Mouse (Mus musculus) stomach, embryonic 15.5 days (tissue): ENCODE measurements at regions not wholly inside any gene's neighbourhood (a gene's known extent, or its start where the extent isn't known, plus 50 kb on each side); places are given as distances from the start of the nearest gene placed in this dataset.
"Not testable (repeated sequence)": the region's sequence is repeated elsewhere in the genome, so short reads cannot be mapped to it uniquely, and the experiment has no call there.

Experiments used
- ATAC-seq: fragments of 200-750 bp; cut with Nextera tagmentation; 2 replicates; pipeline ENCODE4 v1.8.0; 2017; ENCODE audit warnings: low read depth, moderate number of reproducible peaks, moderate TSS enrichment; ENCODE audit not compliant: insufficient read depth, low FRiP score
- H3K27ac ChIP-seq: fragments of 300-500 bp; sonication (generic); 2 replicates; pipeline ENCODE4 v1.5.1; 2015; ENCODE audit warnings: mild to moderate bottlenecking, inconsistent platforms
- H3K27me3 ChIP-seq: fragments of 300-500 bp; sonication (generic); replicated peaks from 2 replicates; pipeline ENCODE4 v1.6.1; 2015; ENCODE audit warnings: inconsistent platforms
- H3K36me3 ChIP-seq: fragments of 300-500 bp; sonication (generic); 2 replicates; pipeline ENCODE4 v1.6.1; 2015; ENCODE audit warnings: inconsistent platforms
- H3K4me1 ChIP-seq: fragments of 300-500 bp; sonication (generic); 2 replicates; pipeline ENCODE4 v1.6.1; 2015; ENCODE audit warnings: inconsistent platforms
- H3K4me2 ChIP-seq: fragments of 300-500 bp; sonication (generic); 2 replicates; pipeline ENCODE4 v1.6.1; 2015; ENCODE audit warnings: mild to moderate bottlenecking, inconsistent platforms
- H3K4me3 ChIP-seq: fragments of 300-500 bp; sonication (generic); replicated peaks from 2 replicates; pipeline ENCODE4 v1.5.1; 2015; ENCODE audit warnings: inconsistent platforms
- H3K9ac ChIP-seq: fragments of 300-500 bp; sonication (generic); 2 replicates; pipeline ENCODE4 v1.6.1; 2015; ENCODE audit warnings: inconsistent platforms
- H3K9me3 ChIP-seq: fragments of 300-500 bp; sonication (generic); 2 replicates; pipeline ENCODE4 v1.6.1; 2016; ENCODE audit warnings: inconsistent platforms
- WGBS: fragments of 180-500 bp; shearing (Covaris S2); methylation state at CpG from one replicate; pipeline ENCODE4 v1.1.7; 2015; 5-methylcytosine and 5-hydroxymethylcytosine counted together

DNA sequence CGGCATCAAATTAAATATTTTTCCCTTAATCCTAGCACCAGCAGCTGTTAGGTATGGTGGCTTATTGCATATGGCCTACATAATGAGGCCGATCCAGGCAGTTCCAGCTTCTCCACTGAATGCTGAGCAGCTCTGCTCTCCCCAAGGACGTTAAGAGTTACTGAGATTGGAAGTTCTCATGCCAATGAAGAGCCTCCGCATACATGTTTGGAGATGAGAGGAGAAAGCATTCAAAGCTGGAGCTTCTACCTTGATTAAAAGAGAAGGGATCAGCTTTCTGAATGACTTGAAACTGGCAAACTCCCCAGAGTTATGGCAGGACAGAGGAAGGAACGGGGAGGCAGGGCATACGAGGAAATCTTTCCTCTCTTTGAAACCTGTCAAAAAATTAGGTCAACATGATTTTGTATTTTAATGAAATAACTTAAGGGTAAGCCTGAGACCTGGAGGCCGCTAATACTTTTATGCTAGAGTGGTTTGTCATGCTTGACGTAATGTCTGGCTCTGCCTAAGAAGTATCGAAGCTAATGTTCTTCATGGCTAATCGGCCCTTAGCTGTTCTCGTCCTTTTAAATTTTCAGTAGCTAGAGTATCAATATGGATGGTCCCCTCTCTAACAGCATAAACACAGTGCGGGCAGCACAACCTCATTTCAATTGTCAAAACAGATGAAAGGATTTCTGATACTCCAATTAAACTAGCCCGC is 489.0 kb upstream of the Stxbp6 start:
- Histone ChIP-seq H3K9me3 (no peaks in the 10 kb centered on the region), H3K4me3 (no peak overlapping the region), H3K36me3 (no peaks in the 10 kb centered on the region), H3K27me3 (no peaks in the 10 kb centered on the region), H3K4me2 (no peak overlapping the region), H3K9ac (no peak overlapping the region), H3K4me1 (no peaks in the 10 kb centered on the region), H3K27ac (no peak overlapping the region)
- WGBS, result 68% methylated on average over 13 of the region's 13 CpGs
- no peak for ATAC-seq

DNA sequence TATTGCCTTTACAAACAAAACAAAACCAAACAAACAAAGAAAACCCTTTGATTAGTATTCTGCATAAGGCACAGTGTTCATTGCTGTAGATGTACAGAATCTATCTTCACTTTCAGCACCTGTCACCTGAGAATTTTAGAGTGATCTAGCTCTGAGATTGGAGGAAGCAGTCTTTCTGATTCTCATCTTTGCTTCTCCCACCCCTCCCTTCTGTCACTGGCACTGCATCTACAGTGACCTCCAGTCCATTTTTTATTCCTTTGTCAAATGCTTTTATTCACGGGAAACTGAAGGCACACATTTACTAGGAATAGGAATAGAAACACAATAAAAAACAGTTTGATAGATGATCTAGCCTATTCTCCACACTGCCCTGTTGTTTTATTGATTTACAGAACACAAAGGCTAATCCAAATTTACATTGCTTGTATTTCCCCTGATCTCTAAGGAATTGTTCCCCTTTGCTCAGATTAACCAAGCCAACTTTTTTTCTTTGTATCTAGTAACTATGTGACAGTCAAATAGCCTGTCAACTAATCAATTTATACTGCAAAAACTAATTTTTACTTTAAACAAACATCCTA is 488.2 kb upstream of the Stxbp6 start:
- Histone ChIP-seq H3K27me3 (no peaks in the 10 kb centered on the region), H3K36me3 (no peaks in the 10 kb centered on the region), H3K9ac (no peak overlapping the region), H3K9me3 (no peaks in the 10 kb centered on the region), H3K4me3 (no peak overlapping the region), H3K4me1 (no peaks in the 10 kb centered on the region), H3K4me2 (no peak overlapping the region), H3K27ac (no peak overlapping the region)
- ATAC-seq, result no peak
- 38% methylated on average over 1 of the region's 1 CpGs for WGBS

DNA sequence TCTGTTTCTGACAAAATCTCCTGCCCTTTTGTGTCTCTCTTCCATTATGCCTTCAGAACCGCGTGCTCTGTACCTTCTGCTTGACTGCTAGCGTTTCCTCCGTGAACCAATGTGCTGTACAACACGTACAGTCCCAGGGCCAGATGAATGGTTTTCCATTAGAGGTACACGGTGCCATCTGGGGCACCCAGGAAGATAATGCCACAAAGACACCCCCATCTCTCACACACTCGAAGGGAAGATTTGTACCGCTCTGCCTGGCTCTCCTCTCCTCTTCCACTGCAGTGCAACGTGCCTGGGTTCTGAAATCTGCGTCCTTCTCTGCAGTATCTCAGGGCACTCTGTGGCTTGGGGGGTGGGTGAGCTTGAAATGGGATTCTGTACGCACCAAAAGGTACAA is 487.4 kb upstream of the Stxbp6 start:
- Histone ChIP-seq H3K4me3 (no peak overlapping the region), H3K27me3 (no peaks in the 10 kb centered on the region), H3K9me3 (no peaks in the 10 kb centered on the region), H3K9ac (no peak overlapping the region), H3K27ac (no peak overlapping the region), H3K4me1 (no peaks in the 10 kb centered on the region), H3K36me3 (no peaks in the 10 kb centered on the region), H3K4me2 (no peak overlapping the region)
- 74% methylated on average over 11 of the region's 11 CpGs for WGBS
- no peak for ATAC-seq

DNA sequence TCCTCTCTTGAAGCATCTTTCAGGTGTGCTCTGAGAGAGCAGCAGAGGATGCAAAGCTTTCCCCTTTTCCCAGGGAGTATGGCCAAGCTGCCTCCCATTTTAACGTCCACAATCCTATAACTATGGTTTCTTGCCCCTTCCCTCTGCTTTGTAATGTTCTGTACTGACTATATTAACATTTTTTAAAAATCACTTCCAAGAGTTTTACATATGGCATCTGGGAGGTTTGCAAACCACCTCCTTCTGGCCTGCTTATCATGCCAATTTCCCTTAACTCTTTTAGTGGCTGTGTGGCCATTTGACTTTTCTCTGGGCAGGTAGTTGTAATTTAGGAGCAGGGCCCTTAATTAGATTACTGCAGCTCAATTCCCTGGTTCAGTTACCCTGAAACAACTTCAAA is 486.9 kb upstream of the Stxbp6 start:
- 67% methylated on average over 1 of the region's 1 CpGs for WGBS
- ATAC-seq, result no peak
- H3K27me3 ChIP-seq, result no peaks in the 10 kb centered on the region
- no peak overlapping the region for H3K9ac ChIP-seq
- no peaks in the 10 kb centered on the region for H3K4me1 ChIP-seq
- H3K9me3 ChIP-seq, result no peaks in the 10 kb centered on the region
- no peak overlapping the region for H3K4me2 ChIP-seq
- no peaks in the 10 kb centered on the region for H3K36me3 ChIP-seq
- H3K27ac ChIP-seq, result no peak overlapping the region
- H3K4me3 ChIP-seq, result no peak overlapping the region

DNA sequence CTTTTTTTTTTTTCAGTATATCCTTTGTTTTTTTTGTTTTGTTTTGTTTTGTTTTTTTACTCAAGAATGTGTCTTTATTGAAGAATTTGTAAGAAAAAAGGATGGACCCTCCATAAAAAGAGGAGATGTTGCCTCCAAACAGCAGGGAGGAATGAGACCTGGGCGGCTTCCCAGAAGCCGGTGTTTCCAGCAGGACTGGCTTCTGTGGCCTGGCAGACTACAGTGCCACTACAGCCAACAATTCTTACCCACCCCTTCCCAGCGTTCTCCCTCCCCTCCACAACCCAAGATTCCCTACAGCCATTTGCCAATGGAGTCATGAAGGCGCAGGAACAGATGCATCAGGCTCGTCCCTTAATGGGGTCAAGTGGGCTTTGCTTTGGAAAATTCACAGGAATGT is 475.4 kb upstream of the Stxbp6 start:
- H3K4me2 ChIP-seq, H3K4me3 ChIP-seq, H3K27me3 ChIP-seq, H3K9me3 ChIP-seq, H3K9ac ChIP-seq, H3K4me1 ChIP-seq, H3K27ac ChIP-seq, H3K36me3 ChIP-seq, ATAC-seq: not testable (repeated sequence)
- WGBS, result 81% methylated on average over 5 of the region's 5 CpGs

DNA sequence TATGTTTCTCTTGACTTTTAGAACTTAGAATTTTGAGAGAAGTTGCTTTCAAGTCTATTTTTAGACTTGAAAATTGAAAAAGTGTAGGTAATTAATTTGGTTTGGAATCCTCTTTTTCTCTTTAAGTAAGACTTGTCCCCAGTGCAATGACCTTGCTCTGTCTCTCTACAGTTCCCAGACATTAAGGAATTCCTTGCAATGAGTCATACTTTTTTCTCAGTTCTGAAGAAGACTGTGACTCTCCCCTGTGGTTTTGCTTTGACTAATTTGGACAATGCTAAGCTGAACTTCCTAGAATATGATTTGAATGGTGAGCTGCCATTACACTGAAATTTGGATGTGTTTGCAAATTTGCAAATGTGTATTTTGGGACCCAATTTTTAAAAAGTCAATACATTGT is 445.0 kb upstream of the Stxbp6 start:
- no peaks in the 10 kb centered on the region for H3K9me3 ChIP-seq
- no peaks in the 10 kb centered on the region for H3K4me1 ChIP-seq
- no peak overlapping the region for H3K9ac ChIP-seq
- H3K27me3 ChIP-seq, result no peaks in the 10 kb centered on the region
- ATAC-seq, result no peak
- H3K4me2 ChIP-seq, result no peak overlapping the region
- H3K4me3 ChIP-seq, result no peak overlapping the region
- H3K27ac ChIP-seq, result no peak overlapping the region
- no peaks in the 10 kb centered on the region for H3K36me3 ChIP-seq

DNA sequence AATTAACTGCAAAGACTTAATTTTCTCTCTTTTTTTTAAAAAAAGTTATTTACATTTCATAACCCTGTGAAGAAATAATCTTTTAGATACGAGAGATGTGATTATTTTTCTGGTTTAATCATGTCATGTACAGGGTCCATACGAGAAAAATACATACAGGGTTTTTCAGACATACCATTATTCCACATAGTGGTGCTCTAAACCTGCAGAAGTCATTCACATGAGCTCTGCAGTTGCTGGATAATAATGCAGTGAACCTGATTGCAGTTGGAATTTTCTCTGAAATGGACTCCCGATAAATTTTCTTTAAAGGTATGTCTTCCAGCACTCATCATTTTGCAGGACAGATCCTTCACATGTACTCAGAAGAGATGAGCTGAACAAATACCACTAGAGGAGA is 439.9 kb upstream of the Stxbp6 start:
- WGBS, result 63% methylated on average over 3 of the region's 3 CpGs
- H3K4me2 ChIP-seq, result no peak overlapping the region
- no peak for ATAC-seq
- no peaks in the 10 kb centered on the region for H3K36me3 ChIP-seq
- H3K9ac ChIP-seq, result no peak overlapping the region
- no peak overlapping the region for H3K4me3 ChIP-seq
- H3K27me3 ChIP-seq, result no peaks in the 10 kb centered on the region
- H3K4me1 ChIP-seq, result no peaks in the 10 kb centered on the region
- no peak overlapping the region for H3K27ac ChIP-seq
- no peaks in the 10 kb centered on the region for H3K9me3 ChIP-seq

DNA sequence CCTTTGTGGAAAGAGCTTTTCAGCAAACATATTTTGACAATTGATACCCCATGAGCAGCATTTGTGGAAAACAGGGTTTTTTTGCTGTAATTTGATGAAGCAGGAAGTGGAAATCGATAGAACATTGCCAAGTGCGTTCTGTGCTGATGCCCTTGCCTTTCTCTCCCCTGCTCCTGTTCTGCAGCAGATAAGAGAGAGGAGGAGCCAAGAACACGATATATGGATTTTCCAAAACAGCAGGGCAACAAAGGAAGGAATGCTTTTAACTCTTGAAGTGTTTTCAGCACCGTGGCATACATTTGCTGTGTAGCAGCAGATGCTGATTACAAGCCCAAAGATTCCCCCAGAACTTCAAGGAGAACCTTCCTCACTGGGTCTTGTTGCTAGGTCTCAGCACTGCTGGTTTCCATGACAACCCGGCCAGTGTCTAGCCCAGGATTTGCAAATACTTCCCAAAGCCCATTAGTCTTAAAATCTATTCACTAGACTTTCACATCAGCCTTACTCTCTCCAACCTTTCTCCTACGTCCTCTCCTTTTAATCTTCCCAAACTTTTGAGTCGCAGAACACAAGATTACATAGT is 433.0 kb upstream of the Stxbp6 start:
- H3K27me3 ChIP-seq, result no peaks in the 10 kb centered on the region
- H3K9me3 ChIP-seq, result no peaks in the 10 kb centered on the region
- no peak overlapping the region for H3K4me2 ChIP-seq
- H3K9ac ChIP-seq, result no peak overlapping the region
- H3K4me3 ChIP-seq, result no peak overlapping the region
- no peaks in the 10 kb centered on the region for H3K4me1 ChIP-seq
- ATAC-seq, result no peak
- 39% methylated on average over 7 of the region's 7 CpGs for WGBS
- H3K36me3 ChIP-seq, result no peaks in the 10 kb centered on the region
- no peak overlapping the region for H3K27ac ChIP-seq

DNA sequence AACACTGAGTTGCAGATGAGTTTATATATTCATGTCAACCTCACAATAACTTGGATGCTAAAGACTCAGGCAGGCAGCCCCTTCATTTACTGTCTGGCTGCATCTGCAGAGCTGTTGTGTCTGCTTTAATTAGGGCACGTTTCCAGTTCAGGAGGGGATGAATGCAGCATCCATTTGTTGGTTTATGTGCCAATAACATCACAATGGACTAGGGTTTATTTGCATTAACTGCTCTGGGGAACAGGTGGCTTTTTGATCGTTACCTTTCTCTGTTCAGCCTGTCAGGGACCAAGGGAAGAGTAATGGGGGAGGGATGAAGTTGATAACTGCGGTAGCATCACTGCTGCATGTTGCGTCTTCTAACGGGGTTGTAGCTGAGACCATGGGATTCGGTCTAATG is 425.3 kb upstream of the Stxbp6 start:
- no peak overlapping the region for H3K4me3 ChIP-seq
- no peak overlapping the region for H3K4me2 ChIP-seq
- no peaks in the 10 kb centered on the region for H3K36me3 ChIP-seq
- no peak overlapping the region for H3K9ac ChIP-seq
- no peak overlapping the region for H3K27ac ChIP-seq
- ATAC-seq, result no peak
- no peaks in the 10 kb centered on the region for H3K27me3 ChIP-seq
- no peaks in the 10 kb centered on the region for H3K9me3 ChIP-seq
- 55% methylated on average over 6 of the region's 6 CpGs for WGBS
- H3K4me1 ChIP-seq, result no peaks in the 10 kb centered on the region

DNA sequence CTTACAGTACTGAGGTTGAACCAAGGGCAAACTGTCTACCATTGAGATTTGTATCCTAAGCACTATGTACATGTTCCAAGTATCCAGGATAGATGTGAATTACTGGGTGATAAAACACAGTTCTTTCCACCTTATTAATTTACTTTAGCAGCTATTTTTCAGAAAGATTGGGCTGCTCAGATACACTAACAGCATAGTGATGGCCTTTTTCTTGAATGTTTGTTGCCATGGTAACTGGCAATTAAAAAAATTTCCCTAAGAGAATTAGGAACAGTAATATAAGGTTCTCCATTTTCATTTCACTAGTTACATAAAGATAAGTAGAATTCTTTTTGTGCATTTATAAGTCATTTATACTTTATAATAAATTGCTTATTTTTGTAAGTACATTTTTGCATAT is 423.7 kb upstream of the Stxbp6 start:
- no peak for ATAC-seq

DNA sequence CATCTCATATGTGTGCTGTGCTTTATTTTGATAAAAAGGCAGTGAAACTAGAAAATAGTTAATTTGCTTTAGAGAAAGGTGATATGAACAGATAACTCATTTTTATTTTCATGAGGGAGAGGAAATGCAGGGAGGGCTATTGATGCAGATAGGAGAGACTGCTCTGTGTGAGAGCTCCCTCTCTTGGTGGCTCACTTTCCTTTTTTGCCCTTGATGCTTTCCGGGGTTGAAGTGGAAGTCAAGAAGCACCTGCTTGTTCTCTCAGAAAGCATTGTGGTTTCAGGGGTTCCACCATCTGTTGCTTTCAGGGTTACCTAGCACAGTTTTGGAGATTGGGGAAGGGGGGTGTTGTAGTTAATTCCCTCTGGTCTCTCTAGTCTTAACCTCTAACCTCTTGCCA is 414.5 kb upstream of the Stxbp6 start:
- no peak overlapping the region for H3K4me3 ChIP-seq
- H3K27ac ChIP-seq, result no peak overlapping the region
- WGBS, result 58% methylated on average over 1 of the region's 1 CpGs
- H3K36me3 ChIP-seq, result no peaks in the 10 kb centered on the region
- ATAC-seq, result no peak
- H3K4me2 ChIP-seq, result no peak overlapping the region
- H3K4me1 ChIP-seq, result no peaks in the 10 kb centered on the region
- no peaks in the 10 kb centered on the region for H3K27me3 ChIP-seq
- no peak overlapping the region for H3K9ac ChIP-seq
- H3K9me3 ChIP-seq, result no peaks in the 10 kb centered on the region

More for the DNA sequence above, 423.7 kb upstream of the Stxbp6 start:
- H3K4me2 ChIP-seq, result no peak overlapping the region
- no peak overlapping the region for H3K4me3 ChIP-seq
- no peaks in the 10 kb centered on the region for H3K27me3 ChIP-seq
- H3K27ac ChIP-seq, result no peak overlapping the region
- H3K36me3 ChIP-seq, result no peaks in the 10 kb centered on the region
- no peaks in the 10 kb centered on the region for H3K9me3 ChIP-seq
- no peaks in the 10 kb centered on the region for H3K4me1 ChIP-seq
- no peak overlapping the region for H3K9ac ChIP-seq

DNA sequence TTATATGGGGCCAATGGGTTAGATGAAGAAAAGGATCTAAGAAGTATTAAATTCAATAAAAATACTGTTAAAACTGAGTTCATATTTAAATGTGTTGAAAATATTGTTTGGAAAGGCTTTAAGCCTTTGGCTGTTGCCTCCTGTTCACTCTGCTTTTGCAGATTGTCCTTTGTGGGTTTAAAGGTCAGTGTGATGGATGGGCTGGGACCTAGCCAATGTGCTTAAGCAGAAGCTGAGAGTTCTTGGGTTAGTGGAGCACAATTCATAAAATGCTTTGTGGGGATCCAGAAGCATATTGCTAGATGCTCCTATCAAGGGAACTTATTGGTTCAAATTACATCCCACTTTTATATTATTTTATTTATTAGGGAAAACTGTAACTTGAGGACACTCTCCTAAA is 402.4 kb upstream of the Stxbp6 start:
- Histone ChIP-seq H3K36me3 (no peaks in the 10 kb centered on the region), H3K4me1 (no peaks in the 10 kb centered on the region), H3K9me3 (no peaks in the 10 kb centered on the region), H3K27ac (no peak overlapping the region), H3K27me3 (no peaks in the 10 kb centered on the region), H3K4me2 (no peak overlapping the region), H3K9ac (no peak overlapping the region), H3K4me3 (no peak overlapping the region)
- no peak for ATAC-seq

DNA sequence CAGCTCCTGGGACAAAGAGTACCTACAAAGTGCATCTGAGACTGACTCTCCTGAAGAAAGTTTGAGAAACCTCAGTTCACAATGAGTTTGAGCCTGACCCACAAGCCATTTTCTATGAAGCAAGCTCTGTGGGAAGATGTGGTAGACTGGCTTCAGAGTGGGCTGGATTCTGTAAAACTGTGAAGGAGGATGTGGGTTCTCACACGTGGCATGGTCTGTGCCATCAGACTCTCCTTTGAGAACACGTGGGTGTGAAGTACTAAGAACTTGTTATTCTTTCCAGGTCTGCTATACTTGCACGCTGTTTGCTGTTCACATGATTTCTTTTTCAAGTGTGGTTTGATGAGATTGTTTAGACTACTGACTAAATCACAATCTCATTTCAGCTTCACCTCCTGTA is 393.6 kb upstream of the Stxbp6 start:
- Histone ChIP-seq H3K27me3 (no peaks in the 10 kb centered on the region), H3K36me3 (no peaks in the 10 kb centered on the region), H3K9ac (no peak overlapping the region), H3K4me2 (no peak overlapping the region), H3K27ac (no peak overlapping the region), H3K4me1 (no peaks in the 10 kb centered on the region), H3K4me3 (no peak overlapping the region), H3K9me3 (no peaks in the 10 kb centered on the region)
- WGBS, result 67% methylated on average over 3 of the region's 3 CpGs
- ATAC-seq, result no peak
